Mouse (Mus musculus): ENCODE measurements at regions not wholly inside any gene's neighbourhood (a gene's known extent, or its start where the extent isn't known, plus 50 kb on each side); places are given as distances from the start of the nearest gene placed in this dataset.

DNA sequence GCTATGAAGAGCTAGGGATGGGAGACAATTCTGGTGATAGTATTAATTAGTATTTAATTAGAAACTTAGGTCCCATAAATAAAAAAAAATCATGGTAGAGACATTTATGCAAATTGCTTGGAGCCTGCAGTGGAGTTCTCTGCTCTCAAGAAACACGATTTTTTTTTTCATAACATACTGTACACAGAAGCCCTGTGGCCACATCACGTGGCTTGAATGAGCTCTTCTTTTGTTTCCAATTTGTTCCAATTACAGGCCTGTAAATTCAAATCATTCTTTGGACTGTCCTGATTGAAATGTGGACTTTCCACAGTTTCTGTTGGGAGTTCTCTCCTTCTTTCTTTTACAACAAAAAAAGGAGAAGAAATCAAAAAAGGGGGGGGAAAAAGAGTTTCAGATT, 426.7 kb upstream of the Smim15 start:
- no peak for TF ChIP-seq CTCF (IDR thresholded peaks at IDR 0.05; ENCODE audit: borderline replicate concordance, extremely low read depth, insufficient read depth, insufficient read length)
- TF ChIP-seq POLR2A (IDR thresholded peaks at IDR 0.05; ENCODE audit: borderline replicate concordance, extremely low read depth, insufficient read depth, insufficient read length, poor library complexity, severe bottlenecking) = no peak

Measured in brain, embryonic 14.5 days (tissue).